Mouse (Mus musculus): ENCODE data around the gene Man2a2. TPM values are rescaled to one million over a fixed set of nuclear protein-coding genes. Genes with fewer than 3 reads are reported as not detected.

Gene Man2a2
- polyA plus RNA-seq, 1 experiment, result 167 TPM

DNA sequence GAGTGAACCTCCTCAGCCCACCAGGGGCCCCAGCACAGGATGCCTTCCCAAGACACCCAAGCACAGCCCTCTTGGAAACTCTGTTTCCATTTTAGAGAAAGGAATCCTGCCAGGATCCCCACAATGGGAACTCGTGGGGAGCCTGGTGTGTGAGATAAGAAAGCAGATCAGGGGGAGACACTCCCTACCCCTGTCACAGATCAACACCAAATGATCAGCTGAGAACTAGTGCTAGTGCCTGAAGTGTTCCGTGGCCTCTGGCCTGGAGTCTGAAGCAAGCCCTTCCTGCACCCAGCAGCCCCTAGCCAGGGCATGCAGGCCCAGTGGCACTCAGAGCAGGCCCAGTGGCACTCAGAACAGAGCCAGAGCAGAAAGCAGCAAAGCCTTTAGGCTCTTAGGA is 20.4 kb downstream of the Man2a2 start:
- Histone ChIP-seq H3K4me1 (ENCODE audit: control insufficient read depth, insufficient read depth, low read length) (no peaks in the 10 kb centered on the region), H3K4me3 (replicated peaks; ENCODE audit: insufficient read depth, low read depth, low read length) (no peak overlapping the region), H3K27me3 (ENCODE audit: control insufficient read depth, insufficient read depth, low read length) (no peaks in the 10 kb centered on the region), H3K27ac (ENCODE audit: insufficient read depth, low read length) (no peak overlapping the region)
- WGBS, result 79% methylated on average over 2 of the region's 2 CpGs
- TF ChIP-seq CTCF (IDR thresholded peaks at IDR 0.05; ENCODE audit: borderline replicate concordance, insufficient read depth, low read depth, low read length) (no peak), POLR2A (IDR thresholded peaks at IDR 0.05; ENCODE audit: borderline replicate concordance, insufficient read depth, low read length) (no peak)
- no peak for DNase-seq

DNA sequence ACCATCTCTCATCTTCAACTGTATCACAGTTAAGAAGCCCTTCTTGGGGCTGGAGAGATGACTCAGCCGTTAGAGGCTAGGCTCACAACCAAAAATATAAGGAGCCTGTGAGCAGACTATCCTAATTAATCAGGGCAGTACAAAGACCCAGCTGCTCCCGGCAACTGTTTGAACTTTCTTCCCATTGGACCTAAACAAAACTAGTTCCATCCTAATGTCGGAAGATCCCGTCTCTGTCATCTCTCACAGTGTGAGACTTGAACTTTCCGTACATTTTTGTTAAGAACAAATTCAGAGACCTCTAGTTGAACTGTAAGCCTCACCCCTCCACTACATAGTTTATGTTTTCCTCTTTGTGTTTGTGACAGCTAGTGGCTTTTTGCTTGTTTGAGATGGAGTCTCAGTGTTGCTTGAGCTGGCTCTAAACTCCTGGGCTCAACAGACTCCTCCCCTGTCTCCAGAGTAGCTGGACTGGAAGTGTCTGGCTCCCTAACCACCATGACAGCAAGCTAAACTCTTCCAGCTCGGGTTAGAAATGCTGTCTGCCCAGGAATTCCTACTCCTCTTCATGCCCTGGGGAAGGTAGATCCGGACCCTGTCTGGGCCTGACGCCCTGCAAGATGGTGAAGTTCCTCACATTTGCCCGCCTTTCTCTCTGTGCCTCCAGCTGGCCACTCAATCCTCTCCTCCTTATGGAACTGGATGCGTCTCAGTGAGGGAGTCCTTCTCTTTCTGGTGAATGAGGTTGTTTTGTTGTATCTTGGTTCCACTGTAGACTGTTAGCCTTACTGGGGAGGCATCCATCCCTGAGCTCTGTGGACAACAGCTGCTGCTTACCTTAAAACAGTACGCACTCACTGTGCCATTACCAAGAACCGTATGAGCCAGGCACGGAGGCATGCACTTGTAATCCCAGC is 23.2 kb downstream of the Man2a2 start:
- 55% methylated on average over 13 of the region's 13 CpGs for WGBS
- Histone ChIP-seq H3K27ac (ENCODE audit: insufficient read depth, low read length) (no peak overlapping the region), H3K4me3 (replicated peaks; ENCODE audit: insufficient read depth, low read depth, low read length) (no peak overlapping the region), H3K4me1 (ENCODE audit: control insufficient read depth, insufficient read depth, low read length) (peaks cover 6% of the 10 kb centered on the region), H3K27me3 (ENCODE audit: control insufficient read depth, insufficient read depth, low read length) (no peaks in the 10 kb centered on the region)
- no peak for DNase-seq
- no peak for TF ChIP-seq CTCF (IDR thresholded peaks at IDR 0.05; ENCODE audit: borderline replicate concordance, insufficient read depth, low read depth, low read length)
- TF ChIP-seq POLR2A (IDR thresholded peaks at IDR 0.05; ENCODE audit: borderline replicate concordance, insufficient read depth, low read length), result no peak

DNA sequence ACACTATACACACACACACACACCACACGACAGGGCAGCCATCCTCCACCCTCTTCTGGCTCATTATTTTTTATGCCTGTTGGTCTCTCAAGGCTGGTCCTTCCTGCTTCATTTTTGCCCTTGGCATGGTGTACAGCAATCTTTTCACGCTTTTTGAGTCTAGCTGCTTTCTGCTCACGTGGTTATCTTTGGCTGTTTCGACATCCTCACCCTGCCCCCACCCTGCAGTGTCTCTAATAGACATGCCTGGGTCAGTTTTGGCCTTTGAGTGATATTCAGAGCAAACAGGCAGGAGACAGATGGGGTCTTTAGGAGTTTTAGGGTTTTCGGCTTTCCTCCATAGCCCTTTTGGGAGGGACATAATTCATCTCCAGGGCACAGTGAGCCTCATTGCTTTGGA is 24.3 kb downstream of the Man2a2 start:
- H3K27ac ChIP-seq (ENCODE audit: insufficient read depth, low read length), result no peak overlapping the region
- H3K27me3 ChIP-seq (ENCODE audit: control insufficient read depth, insufficient read depth, low read length), result no peaks in the 10 kb centered on the region
- DNase-seq, result no peak
- TF ChIP-seq POLR2A (IDR thresholded peaks at IDR 0.05; ENCODE audit: borderline replicate concordance, insufficient read depth, low read length) (no peak), CTCF (IDR thresholded peaks at IDR 0.05; ENCODE audit: borderline replicate concordance, insufficient read depth, low read depth, low read length) (no peak)
- H3K4me1 ChIP-seq (ENCODE audit: control insufficient read depth, insufficient read depth, low read length), result peaks cover 9% of the 10 kb centered on the region
- no peak overlapping the region for H3K4me3 ChIP-seq (replicated peaks; ENCODE audit: insufficient read depth, low read depth, low read length)
- WGBS, result 30% methylated on average over 5 of the region's 5 CpGs

DNA sequence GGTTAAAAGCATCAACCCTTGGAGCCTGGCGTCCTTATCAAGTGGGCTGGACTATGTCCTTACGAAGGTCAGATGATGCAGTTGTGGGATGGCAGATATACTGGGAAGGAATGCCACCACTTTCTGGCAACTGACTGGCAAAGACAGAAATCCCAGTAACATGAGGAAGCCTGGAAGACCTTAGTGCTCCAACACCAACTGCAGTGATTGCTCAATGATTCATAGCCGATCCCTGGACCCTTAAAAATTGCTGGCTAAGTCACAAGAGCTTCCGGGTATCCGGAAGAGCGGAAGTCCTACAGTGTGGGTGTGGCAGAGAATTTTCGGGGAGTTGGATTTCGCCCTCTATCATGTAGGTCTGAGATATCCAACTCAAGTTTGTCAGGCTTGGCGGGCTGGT is 25.0 kb downstream of the Man2a2 start:
- Histone ChIP-seq H3K4me3 (replicated peaks; ENCODE audit: insufficient read depth, low read depth, low read length) (no peak overlapping the region), H3K27me3 (ENCODE audit: control insufficient read depth, insufficient read depth, low read length) (no peaks in the 10 kb centered on the region), H3K27ac (ENCODE audit: insufficient read depth, low read length) (no peak overlapping the region), H3K4me1 (ENCODE audit: control insufficient read depth, insufficient read depth, low read length) (peaks cover 9% of the 10 kb centered on the region)
- WGBS, result 84% methylated on average over 9 of the region's 9 CpGs
- TF ChIP-seq CTCF (IDR thresholded peaks at IDR 0.05; ENCODE audit: borderline replicate concordance, insufficient read depth, low read depth, low read length) (no peak), POLR2A (IDR thresholded peaks at IDR 0.05; ENCODE audit: borderline replicate concordance, insufficient read depth, low read length) (no peak)
- DNase-seq, result no peak

DNA sequence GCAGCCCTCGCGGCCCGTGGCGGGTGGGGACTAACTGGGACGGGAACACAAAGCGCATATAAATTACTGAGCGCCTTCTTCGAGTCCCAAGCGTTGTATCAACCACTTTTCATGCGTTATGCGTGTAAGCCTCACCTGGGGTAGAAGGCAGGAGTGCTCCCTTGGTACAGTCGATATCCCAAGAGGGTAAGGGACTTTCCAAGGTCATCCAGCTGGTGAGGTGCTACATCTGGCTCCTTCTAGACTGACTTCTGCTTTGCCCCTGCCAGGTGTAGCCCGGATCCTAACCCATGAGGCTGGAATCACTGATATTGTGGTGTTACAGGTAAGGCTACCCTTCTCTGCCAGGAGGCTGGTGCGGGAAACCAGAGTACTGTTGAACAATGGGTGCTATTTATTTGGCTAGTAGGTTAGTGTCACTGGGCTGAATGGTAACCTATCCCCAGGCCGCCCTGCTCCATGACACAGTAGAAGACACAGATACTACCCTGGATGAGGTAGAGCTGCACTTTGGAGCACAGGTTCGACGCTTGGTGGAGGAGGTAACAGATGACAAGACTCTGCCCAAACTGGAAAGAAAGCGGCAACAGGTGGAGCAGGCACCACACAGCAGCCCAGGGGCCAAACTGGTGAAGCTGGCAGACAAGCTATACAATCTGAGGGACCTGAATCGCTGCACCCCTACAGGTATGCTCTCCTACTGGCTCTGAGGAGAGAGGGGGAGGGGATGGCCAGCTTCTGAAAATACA is 27.7 kb downstream of the Man2a2 start:
- DNase-seq, result no peak
- WGBS, result 26% methylated on average over 19 of the region's 19 CpGs

DNA sequence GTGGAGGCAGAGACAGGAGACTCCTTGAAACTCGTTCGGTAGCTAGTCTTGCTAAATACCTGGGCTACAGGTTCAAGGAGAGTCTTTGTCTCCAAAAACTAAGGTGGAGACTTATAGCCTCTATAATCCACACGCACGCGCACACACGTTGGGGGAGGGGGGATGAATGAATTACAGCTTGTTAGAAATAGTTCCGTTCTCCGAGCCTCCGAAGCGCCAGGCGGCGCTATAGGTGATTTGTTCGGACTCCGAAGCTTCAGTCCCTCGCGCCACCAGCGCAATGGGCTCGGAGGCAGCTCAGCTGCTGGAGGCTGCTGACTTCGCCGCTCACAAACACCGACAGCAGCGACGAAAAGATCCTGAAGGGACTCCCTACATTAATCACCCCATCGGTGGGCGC is 28.3 kb downstream of the Man2a2 start, which contains the start of gene Hddc3:
Hddc3 (plus strand) TSS at position 247 of the 400 bp plus-strand sequence.
- TF ChIP-seq CTCF (IDR thresholded peaks at IDR 0.05; ENCODE audit: borderline replicate concordance, insufficient read depth, low read depth, low read length) (peak; percentile 81), POLR2A (IDR thresholded peaks at IDR 0.05; ENCODE audit: borderline replicate concordance, insufficient read depth, low read length) (peak; percentile 95)
- peak within 1 kb of the TSS; percentile 68 for H3K4me3 ChIP-seq (replicated peaks; ENCODE audit: insufficient read depth, low read depth, low read length)
- H3K27me3 ChIP-seq (ENCODE audit: control insufficient read depth, insufficient read depth, low read length), result no peaks in the 10 kb centered on the region
- peak; percentile 94 to 97 for DNase-seq
- peak within 1 kb of the TSS; percentile 78 for H3K27ac ChIP-seq (ENCODE audit: insufficient read depth, low read length)
- 1% methylated on average over 25 of the region's 25 CpGs for WGBS
- peaks cover 9% of the 10 kb centered on the region for H3K4me1 ChIP-seq (ENCODE audit: control insufficient read depth, insufficient read depth, low read length)

More for the DNA sequence above, 27.7 kb downstream of the Man2a2 start:
- Histone ChIP-seq H3K4me3 (replicated peaks; ENCODE audit: insufficient read depth, low read depth, low read length) (peak overlapping the region; percentile 68), H3K27ac (ENCODE audit: insufficient read depth, low read length) (peak overlapping the region; percentile 78), H3K27me3 (ENCODE audit: control insufficient read depth, insufficient read depth, low read length) (no peaks in the 10 kb centered on the region), H3K4me1 (ENCODE audit: control insufficient read depth, insufficient read depth, low read length) (peaks cover 9% of the 10 kb centered on the region)
- no peak for TF ChIP-seq CTCF (IDR thresholded peaks at IDR 0.05; ENCODE audit: borderline replicate concordance, insufficient read depth, low read depth, low read length)

DNA sequence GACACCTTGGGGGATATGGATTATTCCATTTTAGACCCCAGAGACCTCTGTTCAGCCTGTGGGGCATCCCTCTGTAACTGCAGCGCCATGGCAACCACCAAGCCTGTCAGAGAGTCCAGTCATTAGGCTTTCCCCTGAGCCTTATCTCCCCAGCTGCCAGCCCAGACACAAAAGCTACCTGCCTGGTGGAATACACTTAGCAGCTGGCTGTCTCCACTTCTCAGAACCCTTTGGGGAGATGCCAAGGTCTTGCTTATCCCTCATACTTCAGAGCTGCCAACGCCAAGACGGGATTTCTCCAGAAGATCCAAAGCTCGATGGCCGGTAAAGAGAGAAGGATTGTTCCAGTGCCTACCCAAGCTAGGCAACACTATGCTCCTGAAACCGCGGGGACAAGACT is 29.4 kb downstream of the Man2a2 start:
- DNase-seq, result no peak
- Histone ChIP-seq H3K4me1 (ENCODE audit: control insufficient read depth, insufficient read depth, low read length) (peaks cover 13% of the 10 kb centered on the region), H3K27ac (ENCODE audit: insufficient read depth, low read length) (no peak overlapping the region), H3K27me3 (ENCODE audit: control insufficient read depth, insufficient read depth, low read length) (no peaks in the 10 kb centered on the region), H3K4me3 (replicated peaks; ENCODE audit: insufficient read depth, low read depth, low read length) (no peak overlapping the region)
- 67% methylated on average over 7 of the region's 7 CpGs for WGBS
- TF ChIP-seq POLR2A (IDR thresholded peaks at IDR 0.05; ENCODE audit: borderline replicate concordance, insufficient read depth, low read length) (no peak), CTCF (IDR thresholded peaks at IDR 0.05; ENCODE audit: borderline replicate concordance, insufficient read depth, low read depth, low read length) (no peak)

All from cerebellum, adult 2 months (tissue).